ENCODE assay signal across 8 mouse cellular contexts in genomic region chr10:116996236-116996600, GRCm38 (mm10). TPM values are rescaled to one million over a fixed set of nuclear protein-coding genes. Genes with fewer than 3 reads are reported as not detected.
DNase-seq lines count a peak whose midpoint lies in the region; ATAC-seq lines count a peak whose summit lies in the region.

No protein-coding gene starts in this region.

- H3K9ac ChIP-seq in kidney, embryonic 16.5 days (replicated peaks; ENCODE audit: low read length): no peak overlapping the region

- no peak overlapping the region for H3K4me3 ChIP-seq in kidney, embryonic 16.5 days (ENCODE audit: low read length)
- peak overlapping the region; percentile 75 for H3K4me3 ChIP-seq in megakaryocyte, embryonic 14.5 days (replicated peaks)
- H3K4me3 ChIP-seq in limb, embryonic 10.5 days: no peak overlapping the region

- no peak overlapping the region for H3K4me2 ChIP-seq in kidney, embryonic 16.5 days (replicated peaks; ENCODE audit: low read depth, low read length)

- H3K36me3 ChIP-seq in kidney, embryonic 16.5 days (ENCODE audit: insufficient read depth, low read length): no peaks in the 10 kb centered on the region
- H3K36me3 ChIP-seq in megakaryocyte, embryonic 14.5 days (replicated peaks; ENCODE audit: low read length): no peaks in the 10 kb centered on the region
- H3K36me3 ChIP-seq in limb, embryonic 10.5 days: no peaks in the 10 kb centered on the region

- H3K4me1 ChIP-seq in kidney, embryonic 16.5 days (ENCODE audit: insufficient read depth, low read length): peaks cover 11% of the 10 kb centered on the region; the same call in 1 of the 2 replicates
- peaks cover 33% of the 10 kb centered on the region for H3K4me1 ChIP-seq in megakaryocyte, embryonic 14.5 days
- peaks cover 5% of the 10 kb centered on the region; the same call in 1 of the 2 replicates for H3K4me1 ChIP-seq in limb, embryonic 10.5 days

- H3K27ac ChIP-seq in kidney, embryonic 16.5 days (ENCODE audit: low read length): no peak overlapping the region
- H3K27ac ChIP-seq in limb, embryonic 10.5 days: no peak overlapping the region

- WGBS in kidney, embryonic 16.5 days: 56% methylated on average over 6 of the region's 6 CpGs
- WGBS in limb, embryonic 10.5 days: 74% methylated on average over 6 of the region's 6 CpGs

- H3K9me3 ChIP-seq in kidney, embryonic 16.5 days (ENCODE audit: low read length): no peaks in the 10 kb centered on the region
- H3K9me3 ChIP-seq in megakaryocyte, embryonic 14.5 days: peaks cover 5% of the 10 kb centered on the region; the same call in 1 of the 2 replicates
- H3K9me3 ChIP-seq in limb, embryonic 10.5 days (replicated peaks): no peaks in the 10 kb centered on the region

- peak; percentile 84; the same call in 1 of the 2 replicates for ATAC-seq in kidney, embryonic 16.5 days (ENCODE audit: low FRiP score, low TSS enrichment)

- no peaks in the 10 kb centered on the region for H3K27me3 ChIP-seq in kidney, embryonic 16.5 days (ENCODE audit: insufficient read depth, low read length)
- peaks cover 7% of the 10 kb centered on the region for H3K27me3 ChIP-seq in megakaryocyte, embryonic 14.5 days (replicated peaks)
- H3K27me3 ChIP-seq in limb, embryonic 10.5 days (ENCODE audit: low read depth, poor library complexity, severe bottlenecking): no peaks in the 10 kb centered on the region

- DNase-seq in adrenal gland, adult 2 months: peak; percentile 93
- peak; percentile 78 for DNase-seq in heart, adult 8-10 months (ENCODE audit: low spot score)
- DNase-seq in thymus, postnatal 14 days: no peak
- DNase-seq in left cerebral cortex, adult 8-10 months (ENCODE audit: low spot score in 2 of 2): no peak
- no peak for DNase-seq in T-cell, adult 2 months (ENCODE audit: low spot score)
- no peak for DNase-seq in limb, embryonic 10.5 days (ENCODE audit: low spot score)

RNA-seq across cellular contexts. Expression of gene Best3, which starts 10.1 kb away (rescaled TPM):
- under 1 TPM; 0.29 to 0.31 TPM for total RNA-seq in adrenal gland, adult 2 months (2021)
- 0.37 and 0.42 TPM in 2 replicates for polyA plus RNA-seq in adrenal gland, adult 2 months (2012; rRNA removed)
- total RNA-seq in heart, adult 8-10 months (2022): 1 to 10 TPM; 7.1 to 8.0 (median 7.4) TPM
- polyA plus RNA-seq in kidney, embryonic 16.5 days (2015; fragmentation: Nextera tagmentation; extraction: Ambion mirVana): 0.18 and 0.32 TPM in 2 replicates
- polyA plus RNA-seq in megakaryocyte, embryonic 14.5 days (2012; ENCODE audit: insufficient read depth, low replicate concordance): not detected in 2 replicates
- total RNA-seq in left cerebral cortex, adult 8-10 months (2022): under 1 TPM in 3 of 4 experiments, not detected in 1; 0.11 to 0.26 (median 0.25) TPM
- polyA plus RNA-seq in limb, embryonic 10.5 days (2016; fragmentation: Nextera tagmentation; extraction: Ambion mirVana): 0.05 TPM in 1 of 2 replicates, not detected in the other

RNA-seq across cellular contexts. Expression of gene Gm10271, which starts 23.8 kb away (rescaled TPM):
- total RNA-seq in adrenal gland, adult 2 months (2021): not detected
- not detected in 2 replicates for polyA plus RNA-seq in adrenal gland, adult 2 months (2012; rRNA removed)
- not detected for total RNA-seq in heart, adult 8-10 months (2022)
- polyA plus RNA-seq in kidney, embryonic 16.5 days (2015; fragmentation: Nextera tagmentation; extraction: Ambion mirVana): not detected in 2 replicates
- polyA plus RNA-seq in megakaryocyte, embryonic 14.5 days (2012; ENCODE audit: insufficient read depth, low replicate concordance): not detected in 2 replicates
- total RNA-seq in left cerebral cortex, adult 8-10 months (2022): not detected
- polyA plus RNA-seq in limb, embryonic 10.5 days (2016; fragmentation: Nextera tagmentation; extraction: Ambion mirVana): not detected in 2 replicates

RNA-seq across cellular contexts. Expression of gene Rab3ip, which starts 45.6 kb away (rescaled TPM):
- total RNA-seq in adrenal gland, adult 2 months (2021): 10 to 100 TPM; 36.8 to 37.9 TPM
- 45.4 and 52.2 TPM in 2 replicates for polyA plus RNA-seq in adrenal gland, adult 2 months (2012; rRNA removed)
- total RNA-seq in heart, adult 8-10 months (2022): 100 to 1,000 TPM in 3 of 4 experiments, 10 to 100 TPM in 1; 87.9 to 107 (median 103) TPM
- polyA plus RNA-seq in kidney, embryonic 16.5 days (2015; fragmentation: Nextera tagmentation; extraction: Ambion mirVana): 136 and 141 TPM in 2 replicates
- 4.8 TPM in 1 of 2 replicates, not detected in the other for polyA plus RNA-seq in megakaryocyte, embryonic 14.5 days (2012; ENCODE audit: insufficient read depth, low replicate concordance)
- 10 to 100 TPM; 37.9 to 43.1 (median 39.6) TPM for total RNA-seq in left cerebral cortex, adult 8-10 months (2022)
- 36.7 and 40.0 TPM in 2 replicates for polyA plus RNA-seq in limb, embryonic 10.5 days (2016; fragmentation: Nextera tagmentation; extraction: Ambion mirVana)

RNA-seq across cellular contexts. Expression of gene Lrrc10, which starts 48.9 kb away (rescaled TPM):
- not detected for total RNA-seq in adrenal gland, adult 2 months (2021)
- not detected in 2 replicates for polyA plus RNA-seq in adrenal gland, adult 2 months (2012; rRNA removed)
- 100 to 1,000 TPM; 159 to 208 (median 180) TPM for total RNA-seq in heart, adult 8-10 months (2022)
- not detected in 2 replicates for polyA plus RNA-seq in kidney, embryonic 16.5 days (2015; fragmentation: Nextera tagmentation; extraction: Ambion mirVana)
- polyA plus RNA-seq in megakaryocyte, embryonic 14.5 days (2012; ENCODE audit: insufficient read depth, low replicate concordance): not detected in 2 replicates
- total RNA-seq in left cerebral cortex, adult 8-10 months (2022): under 1 TPM in 2 of 4 experiments, not detected in 2; 0.26 to 0.34 TPM
- polyA plus RNA-seq in limb, embryonic 10.5 days (2016; fragmentation: Nextera tagmentation; extraction: Ambion mirVana): 0.10 TPM in 1 of 2 replicates, not detected in the other

Comparison
In these comparisons a context has a peak if more than half of its experiments do, and no peak if none do; other contexts are left out.
1. DNase-seq: peak in adrenal gland, adult 2 months (single experiment) and heart, adult 8-10 months (single experiment); none in thymus, postnatal 14 days (single experiment), left cerebral cortex, adult 8-10 months (0 of 2), T-cell, adult 2 months (single experiment) and limb, embryonic 10.5 days (single experiment).